Mouse (Mus musculus): ENCODE results near the gene Mgll. TPM values are rescaled to one million over a fixed set of nuclear protein-coding genes. Genes with fewer than 3 reads are reported as not detected.

Gene Mgll
- total and polyA plus RNA-seq, 2 experiments from 2014 or later: 126 to 148 TPM

DNA sequence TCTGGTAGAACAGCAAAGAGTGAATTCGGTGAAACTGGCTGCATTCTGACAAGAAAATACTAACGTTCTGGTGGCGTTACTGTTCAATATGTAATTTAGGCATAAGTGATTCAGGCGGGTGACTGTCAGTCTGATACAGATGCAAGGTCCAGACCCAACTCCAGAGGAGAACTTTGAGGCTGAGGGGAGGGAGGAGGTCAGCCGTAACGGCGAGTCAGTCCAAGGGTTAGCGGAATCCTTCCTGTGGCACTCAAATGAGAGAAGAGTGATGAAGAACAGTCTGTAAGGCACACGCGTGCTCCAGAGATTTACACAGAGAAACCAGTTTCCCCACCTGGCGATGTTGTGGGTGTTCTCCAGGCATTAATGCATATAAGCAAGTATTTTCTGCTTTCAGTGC lies 36.0 kb upstream of the Mgll start:
- H3K9ac ChIP-seq (replicated peaks; ENCODE audit: low read length): no peak overlapping the region
- no peak overlapping the region for H3K27ac ChIP-seq
- no peak for TF ChIP-seq CTCF (IDR thresholded peaks at IDR 0.05; ENCODE audit: low read depth)
- no peaks in the 10 kb centered on the region for H3K9me3 ChIP-seq (ENCODE audit: low read length)
- 93% methylated on average over 11 of the region's 11 CpGs for WGBS
- no peaks in the 10 kb centered on the region for H3K36me3 ChIP-seq (ENCODE audit: insufficient read depth, low read length)
- DNase-seq (ENCODE audit: low spot score) (no peak), ATAC-seq (no peak)
- no peak overlapping the region for H3K4me3 ChIP-seq (ENCODE audit: low read length)
- H3K27me3 ChIP-seq (ENCODE audit: insufficient read depth, low read length): no peaks in the 10 kb centered on the region
- no peak overlapping the region for H3K4me2 ChIP-seq (ENCODE audit: low read depth, low read length)
- H3K4me1 ChIP-seq (ENCODE audit: insufficient read depth, low read length): 0 out of 2 replicates have a peak, but pooled peaks cover 5% of the 10 kb centered on the region

DNA sequence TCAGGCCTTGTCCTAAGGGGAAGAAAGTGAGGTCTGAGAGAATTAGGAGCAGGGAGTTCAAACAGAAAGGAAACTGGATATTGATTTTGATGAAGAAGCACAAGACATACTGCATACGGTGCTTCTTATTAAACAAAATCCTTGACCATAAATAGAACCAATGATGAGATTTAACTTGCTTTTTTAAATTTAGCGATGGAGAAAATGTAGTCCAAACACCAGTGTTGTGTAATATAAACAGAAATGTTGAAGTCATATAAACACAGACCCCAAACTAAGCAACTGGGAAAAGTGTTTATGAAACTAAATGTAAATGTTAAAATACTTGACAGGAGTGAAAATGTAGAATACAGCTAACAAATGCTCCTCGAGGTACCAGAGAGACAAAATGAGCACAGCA lies 35.5 kb upstream of the Mgll start:
- DNase-seq (ENCODE audit: low spot score) (no peak), ATAC-seq (no peak)
- no peaks in the 10 kb centered on the region for H3K9me3 ChIP-seq (ENCODE audit: low read length)
- H3K27ac ChIP-seq: no peak overlapping the region
- no peak for TF ChIP-seq CTCF (IDR thresholded peaks at IDR 0.05; ENCODE audit: low read depth)
- 71% methylated on average over 3 of the region's 3 CpGs for WGBS
- H3K36me3 ChIP-seq (ENCODE audit: insufficient read depth, low read length): no peaks in the 10 kb centered on the region
- no peak overlapping the region for H3K4me2 ChIP-seq (ENCODE audit: low read depth, low read length)
- no peaks in the 10 kb centered on the region for H3K27me3 ChIP-seq (ENCODE audit: insufficient read depth, low read length)
- H3K9ac ChIP-seq (replicated peaks; ENCODE audit: low read length): no peak overlapping the region
- H3K4me3 ChIP-seq (ENCODE audit: low read length): no peak overlapping the region
- 0 out of 2 replicates have a peak, but pooled peaks cover 4% of the 10 kb centered on the region for H3K4me1 ChIP-seq (ENCODE audit: insufficient read depth, low read length)

DNA sequence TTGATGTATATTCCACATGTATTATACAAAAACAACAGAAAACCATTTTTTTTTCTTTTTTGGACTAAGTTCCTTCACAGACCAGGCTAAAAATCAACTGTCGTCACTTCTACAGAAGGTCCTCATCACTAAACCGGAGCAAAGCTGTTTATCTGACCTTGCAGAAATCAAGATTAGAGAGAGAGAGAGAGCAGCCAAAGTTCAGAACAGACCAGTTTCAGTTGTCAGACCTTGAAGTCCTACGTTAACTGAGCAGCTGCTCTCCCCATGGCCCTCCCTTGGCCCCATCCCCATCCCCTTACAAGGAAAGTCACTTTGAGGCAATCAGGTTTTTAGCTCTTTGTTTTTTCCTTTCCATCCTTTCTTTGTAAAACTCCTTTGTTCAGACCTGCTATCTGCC lies 34.0 kb upstream of the Mgll start:
- Histone ChIP-seq H3K4me2 (ENCODE audit: low read depth, low read length) (no peak overlapping the region), H3K4me3 (ENCODE audit: low read length) (no peak overlapping the region)
- WGBS: 77% methylated on average over 3 of the region's 3 CpGs

DNA sequence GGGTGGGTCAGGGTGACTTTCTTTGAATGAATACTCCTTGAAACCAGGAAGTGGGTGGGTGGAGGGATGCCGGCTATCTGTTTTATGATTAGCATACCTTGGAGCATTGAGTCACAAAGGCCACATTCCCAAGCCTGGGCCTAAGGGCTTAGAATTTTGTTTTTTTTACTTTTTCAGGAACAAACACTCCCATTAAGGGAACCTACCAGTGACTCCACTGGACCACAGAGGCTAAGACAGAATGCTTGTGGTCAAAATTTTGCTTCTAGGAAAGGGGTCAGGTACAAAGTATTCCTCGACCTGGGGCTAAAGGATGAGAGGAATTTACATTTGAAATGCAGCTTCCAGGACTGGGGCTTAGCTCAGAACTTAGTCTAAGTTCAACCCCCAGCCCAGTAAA lies 32.9 kb upstream of the Mgll start:
- Histone ChIP-seq H3K4me3 (ENCODE audit: low read length) (no peak overlapping the region), H3K4me2 (ENCODE audit: low read depth, low read length) (no peak overlapping the region), H3K27ac (no peak overlapping the region), H3K27me3 (ENCODE audit: insufficient read depth, low read length) (no peaks in the 10 kb centered on the region), H3K36me3 (ENCODE audit: insufficient read depth, low read length) (no peaks in the 10 kb centered on the region), H3K9ac (replicated peaks; ENCODE audit: low read length) (no peak overlapping the region), H3K9me3 (ENCODE audit: low read length) (no peaks in the 10 kb centered on the region), H3K4me1 (ENCODE audit: insufficient read depth, low read length) (no peaks in the 10 kb centered on the region)
- ATAC-seq (no peak), DNase-seq (ENCODE audit: low spot score) (no peak)
- WGBS: 90% methylated on average over 2 of the region's 2 CpGs
- no peak for TF ChIP-seq CTCF (IDR thresholded peaks at IDR 0.05; ENCODE audit: low read depth)

More for the DNA sequence above, 34.0 kb upstream of the Mgll start:
- H3K4me1 ChIP-seq (ENCODE audit: insufficient read depth, low read length): no peaks in the 10 kb centered on the region
- H3K27me3 ChIP-seq (ENCODE audit: insufficient read depth, low read length): no peaks in the 10 kb centered on the region
- H3K9me3 ChIP-seq (ENCODE audit: low read length): no peaks in the 10 kb centered on the region
- H3K9ac ChIP-seq (replicated peaks; ENCODE audit: low read length): no peak overlapping the region
- DNase-seq (ENCODE audit: low spot score) (no peak), ATAC-seq (no peak)
- H3K36me3 ChIP-seq (ENCODE audit: insufficient read depth, low read length): no peaks in the 10 kb centered on the region
- no peak for TF ChIP-seq CTCF (IDR thresholded peaks at IDR 0.05; ENCODE audit: low read depth)
- H3K27ac ChIP-seq: no peak overlapping the region

DNA sequence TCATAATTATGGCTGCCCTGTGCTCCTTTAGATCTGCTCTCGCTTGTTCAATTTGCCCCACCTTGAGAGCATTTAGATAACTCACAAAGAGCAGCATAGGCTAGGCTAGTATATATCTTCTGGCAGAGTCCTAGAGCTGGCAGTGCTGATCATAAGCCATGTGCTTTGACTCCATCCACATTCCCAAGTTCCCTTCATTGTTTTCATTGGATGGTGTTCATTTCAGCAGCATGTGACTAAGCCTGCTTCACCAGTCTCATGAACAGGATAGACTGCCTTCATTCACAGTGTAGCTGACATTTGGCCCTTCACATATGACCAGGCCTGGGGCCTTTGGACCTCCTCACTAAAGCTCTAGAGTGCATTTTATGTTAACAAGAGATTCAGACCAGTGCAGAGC lies 21.3 kb upstream of the Mgll start:
- no peak overlapping the region for H3K9ac ChIP-seq (replicated peaks; ENCODE audit: low read length)
- TF ChIP-seq CTCF (IDR thresholded peaks at IDR 0.05; ENCODE audit: low read depth): no peak
- H3K9me3 ChIP-seq (ENCODE audit: low read length): no peaks in the 10 kb centered on the region
- H3K4me2 ChIP-seq (ENCODE audit: low read depth, low read length): no peak overlapping the region
- H3K27ac ChIP-seq: no peak overlapping the region
- no peaks in the 10 kb centered on the region for H3K4me1 ChIP-seq (ENCODE audit: insufficient read depth, low read length)
- DNase-seq (ENCODE audit: low spot score) (no peak), ATAC-seq (no peak)
- no peak overlapping the region for H3K4me3 ChIP-seq (ENCODE audit: low read length)
- no peaks in the 10 kb centered on the region for H3K27me3 ChIP-seq (ENCODE audit: insufficient read depth, low read length)
- WGBS: 92% methylated on average over 1 of the region's 1 CpGs
- H3K36me3 ChIP-seq (ENCODE audit: insufficient read depth, low read length): no peaks in the 10 kb centered on the region

DNA sequence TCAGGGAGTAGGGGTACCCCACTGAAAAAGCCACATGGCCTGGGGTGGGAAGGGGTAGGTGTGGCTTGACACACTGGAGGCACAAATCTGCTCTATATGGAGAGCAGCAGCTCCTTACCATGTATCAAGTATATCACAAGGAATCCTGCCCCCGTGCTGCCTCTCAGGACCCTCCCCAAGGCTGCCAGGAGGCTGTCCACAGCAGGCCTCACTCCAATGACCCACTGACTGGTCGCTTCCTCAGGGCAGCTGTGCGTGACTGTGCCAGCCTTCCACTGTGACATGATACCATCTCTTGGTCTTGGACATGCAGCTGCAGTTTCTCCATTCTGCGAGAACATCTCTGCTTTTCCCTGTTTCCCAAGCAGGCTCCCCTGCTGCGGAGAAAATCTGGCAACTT lies 20.5 kb upstream of the Mgll start:
- WGBS: 75% methylated on average over 5 of the region's 5 CpGs

DNA sequence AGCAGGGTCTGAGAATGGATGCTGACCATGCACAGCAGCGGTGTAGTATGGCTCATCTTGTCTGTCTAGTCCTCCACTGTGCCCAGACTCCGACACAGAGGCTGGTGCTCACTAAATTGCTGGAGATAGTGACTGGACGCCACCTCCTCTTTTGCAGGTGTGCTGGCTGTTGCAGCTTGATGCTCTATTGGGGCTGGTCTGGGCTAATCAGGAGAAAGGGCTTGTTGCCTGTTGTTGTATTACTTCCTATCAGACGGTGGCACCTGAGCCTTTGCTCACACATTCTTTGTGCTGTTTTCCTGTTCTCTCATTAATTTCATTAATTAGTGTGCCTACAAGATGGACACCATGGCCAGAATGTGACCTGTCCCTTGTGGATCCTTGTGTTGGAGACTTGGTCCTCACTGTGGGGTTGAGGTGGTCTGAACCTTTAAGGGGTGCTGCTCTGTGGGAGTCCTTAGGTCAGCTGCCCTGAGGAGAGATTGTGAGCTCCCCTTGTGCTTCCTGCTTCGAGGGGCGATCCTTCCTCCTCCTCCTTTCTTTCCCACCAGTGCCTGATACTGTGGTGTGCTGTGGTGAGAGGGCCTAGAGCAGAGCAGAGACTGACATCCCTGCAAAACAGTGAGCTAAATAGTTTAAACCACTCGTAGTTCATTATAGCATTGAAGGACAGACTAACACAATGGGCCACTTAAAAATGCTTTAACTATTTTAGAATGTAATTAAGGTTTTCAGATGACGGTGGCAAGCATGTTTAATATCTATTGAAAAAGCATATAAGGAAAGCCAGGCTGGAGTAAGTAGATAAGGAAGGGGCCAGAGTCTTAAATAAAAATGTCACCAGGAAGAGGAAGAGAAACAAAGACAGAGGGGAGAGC lies 15.6 kb upstream of the Mgll start:
- H3K4me1 ChIP-seq (ENCODE audit: insufficient read depth, low read length): no peaks in the 10 kb centered on the region
- H3K4me3 ChIP-seq (ENCODE audit: low read length): no peak overlapping the region
- no peak for DNase-seq (ENCODE audit: low spot score)
- H3K27ac ChIP-seq: no peak overlapping the region
- H3K9me3 ChIP-seq (ENCODE audit: low read length): no peaks in the 10 kb centered on the region
- H3K9ac ChIP-seq (replicated peaks; ENCODE audit: low read length): no peak overlapping the region
- H3K27me3 ChIP-seq (ENCODE audit: insufficient read depth, low read length): no peaks in the 10 kb centered on the region
- 79% methylated on average over 8 of the region's 8 CpGs for WGBS
- TF ChIP-seq CTCF (IDR thresholded peaks at IDR 0.05; ENCODE audit: low read depth): no peak
- no peaks in the 10 kb centered on the region for H3K36me3 ChIP-seq (ENCODE audit: insufficient read depth, low read length)
- ATAC-seq: no peak
- H3K4me2 ChIP-seq (ENCODE audit: low read depth, low read length): no peak overlapping the region

More for the DNA sequence above, 20.5 kb upstream of the Mgll start:
- no peaks in the 10 kb centered on the region for H3K4me1 ChIP-seq (ENCODE audit: insufficient read depth, low read length)
- ATAC-seq (no peak), DNase-seq (ENCODE audit: low spot score) (no peak)
- H3K4me2 ChIP-seq (ENCODE audit: low read depth, low read length): no peak overlapping the region
- H3K9me3 ChIP-seq (ENCODE audit: low read length): no peaks in the 10 kb centered on the region
- H3K36me3 ChIP-seq (ENCODE audit: insufficient read depth, low read length): no peaks in the 10 kb centered on the region
- no peak overlapping the region for H3K27ac ChIP-seq
- H3K4me3 ChIP-seq (ENCODE audit: low read length): no peak overlapping the region
- H3K9ac ChIP-seq (replicated peaks; ENCODE audit: low read length): no peak overlapping the region
- no peaks in the 10 kb centered on the region for H3K27me3 ChIP-seq (ENCODE audit: insufficient read depth, low read length)
- no peak for TF ChIP-seq CTCF (IDR thresholded peaks at IDR 0.05; ENCODE audit: low read depth)

Measured in hindbrain, postnatal 0 days (tissue).